Mouse (Mus musculus): ENCODE measurements at regions not wholly inside any gene's neighbourhood (a gene's known extent, or its start where the extent isn't known, plus 50 kb on each side); places are given as distances from the start of the nearest gene placed in this dataset.

GRCm38 (mm10) chr2:30718329-30718675 is 85.2 kb downstream of the 1700001O22Rik start:
- CTCF ChIA-PET, result interaction anchor here (0.8 kb wide), 1 partner anchor 19 kb away, joined by 3 read pairs; no protein-coding TSS in a partner anchor

DNA sequence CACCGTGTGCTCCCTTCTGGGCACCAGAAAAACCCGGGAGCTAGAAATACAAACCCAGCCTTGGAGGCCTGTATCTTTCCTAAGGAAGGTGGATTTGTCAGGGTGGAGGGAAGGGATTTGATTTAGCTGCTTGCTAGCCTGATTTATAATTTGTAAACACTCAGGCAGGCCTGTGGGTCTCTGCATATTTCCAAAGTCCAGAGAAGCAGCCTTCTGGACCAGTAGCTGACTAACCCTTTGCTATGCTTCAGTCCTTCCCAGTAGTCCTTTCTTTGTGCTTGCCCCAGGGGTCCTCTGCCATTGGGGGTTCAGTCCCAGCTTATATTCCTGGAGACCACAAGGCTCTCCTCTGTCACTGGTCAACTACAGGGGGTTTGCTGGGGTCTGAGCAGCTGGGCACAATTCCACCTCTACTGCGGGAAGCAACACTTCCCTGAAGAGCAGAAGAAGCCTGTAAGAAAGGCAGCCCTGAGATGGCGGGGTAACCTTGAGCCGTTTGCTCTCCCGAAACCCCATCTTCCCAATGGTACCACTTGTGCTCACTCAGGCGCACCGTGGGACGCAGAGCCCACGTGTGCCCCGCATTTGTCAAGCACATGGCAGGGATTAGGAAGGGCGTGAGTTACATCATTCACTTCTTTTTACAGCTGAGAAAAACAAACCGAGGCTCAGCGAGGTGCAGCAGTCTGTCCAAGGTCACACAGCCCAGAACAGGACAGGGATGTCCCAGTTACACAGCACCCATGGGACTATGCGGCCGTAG is 85.7 kb downstream of the 1700001O22Rik start:
- CTCF ChIA-PET, result interaction anchor here (0.8 to 0.9 kb wide), 2 partner anchors 9 to 19 kb away, joined by 3 read pairs; no protein-coding TSS in a partner anchor

DNA sequence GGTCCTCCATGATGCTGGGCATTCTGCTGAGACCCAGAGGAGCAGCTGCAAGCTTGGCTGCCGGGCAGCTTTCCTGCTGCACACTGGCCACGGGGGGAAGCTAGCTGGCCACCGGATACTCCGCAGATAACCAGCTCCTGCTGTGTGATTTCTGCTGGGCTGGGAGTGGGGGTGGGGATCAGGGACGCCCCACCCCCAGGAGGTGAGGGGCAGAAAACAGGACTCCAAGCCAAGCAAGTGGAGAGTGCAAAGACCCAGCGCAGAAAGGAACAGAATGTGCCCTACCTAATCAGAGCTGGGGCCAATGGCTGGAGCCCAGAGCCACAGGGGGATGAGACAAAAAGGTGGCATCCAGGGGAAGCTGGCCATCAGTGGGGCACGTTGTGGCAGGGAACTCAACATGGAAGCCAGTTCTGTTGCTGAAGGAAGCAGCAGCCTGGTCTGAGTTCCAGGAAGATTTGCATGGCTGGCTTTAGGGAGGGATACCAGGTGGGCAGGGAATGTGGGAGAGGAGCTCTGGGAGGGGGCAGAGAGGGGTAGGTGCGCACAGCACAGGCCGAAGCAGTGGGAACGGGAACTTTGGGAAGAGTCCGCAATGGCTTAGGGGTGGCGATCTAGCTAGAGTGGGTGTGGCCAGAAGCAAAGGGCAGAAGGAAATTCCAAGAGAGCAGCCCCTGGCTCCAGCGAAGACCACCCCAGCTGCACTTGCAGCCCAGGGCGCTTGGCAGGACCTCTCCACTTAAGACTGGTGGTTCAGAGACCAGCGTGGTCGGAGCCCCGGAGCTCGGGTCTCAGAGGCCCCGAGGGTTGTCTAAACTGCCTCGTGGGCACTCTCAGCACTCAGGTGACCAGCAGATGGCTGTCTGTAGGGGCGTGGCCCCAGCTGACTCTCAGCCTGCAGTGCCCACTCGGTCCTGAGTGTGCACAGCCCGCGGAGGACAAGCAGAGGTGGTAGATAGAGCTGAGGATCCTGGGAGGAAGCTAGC is 86.6 kb downstream of the 1700001O22Rik start:
- CTCF ChIA-PET, result interaction anchor here (0.5 to 0.9 kb wide), 2 partner anchors 8 to 22 kb away, joined by 3 read pairs; no protein-coding TSS in a partner anchor

GRCm38 (mm10) chr2:30715720-30716310 is 87.6 kb downstream of the 1700001O22Rik start:
- CTCF ChIA-PET, result interaction anchor here (0.5 kb wide), 1 partner anchor 21 kb away, joined by 3 read pairs; no protein-coding TSS in a partner anchor

GRCm38 (mm10) chr2:30713535-30713934 is 89.9 kb downstream of the 1700001O22Rik start:
- CTCF ChIA-PET, result no interaction called here

DNA sequence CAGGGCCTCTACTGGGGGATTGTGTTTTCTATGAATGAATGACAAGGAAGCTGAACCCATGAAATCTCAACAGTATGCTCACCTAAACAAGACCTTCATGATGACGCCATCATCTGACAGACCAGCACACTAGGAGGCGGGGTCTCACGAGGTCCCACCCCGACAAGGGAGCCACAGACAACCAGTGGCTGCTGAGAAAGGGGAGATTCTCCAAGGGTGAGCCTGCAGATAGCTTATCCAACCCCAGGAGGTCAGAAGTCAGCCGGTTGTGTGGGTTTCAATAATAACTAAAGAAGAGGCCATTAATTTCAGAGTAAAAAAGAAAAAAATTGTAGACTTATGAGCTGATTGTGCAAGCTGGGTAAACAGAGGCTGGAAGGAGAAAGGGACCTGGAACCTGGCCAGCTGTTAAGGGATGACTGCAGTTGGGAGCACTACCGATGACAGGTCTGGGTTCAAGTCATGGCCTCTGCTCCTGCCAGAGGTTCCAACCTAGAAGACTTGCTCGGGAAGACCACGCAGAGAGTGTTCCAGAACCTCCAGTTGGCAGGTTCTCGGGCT is 90.5 kb downstream of the 1700001O22Rik start:
- CTCF ChIA-PET, result no interaction called here

DNA sequence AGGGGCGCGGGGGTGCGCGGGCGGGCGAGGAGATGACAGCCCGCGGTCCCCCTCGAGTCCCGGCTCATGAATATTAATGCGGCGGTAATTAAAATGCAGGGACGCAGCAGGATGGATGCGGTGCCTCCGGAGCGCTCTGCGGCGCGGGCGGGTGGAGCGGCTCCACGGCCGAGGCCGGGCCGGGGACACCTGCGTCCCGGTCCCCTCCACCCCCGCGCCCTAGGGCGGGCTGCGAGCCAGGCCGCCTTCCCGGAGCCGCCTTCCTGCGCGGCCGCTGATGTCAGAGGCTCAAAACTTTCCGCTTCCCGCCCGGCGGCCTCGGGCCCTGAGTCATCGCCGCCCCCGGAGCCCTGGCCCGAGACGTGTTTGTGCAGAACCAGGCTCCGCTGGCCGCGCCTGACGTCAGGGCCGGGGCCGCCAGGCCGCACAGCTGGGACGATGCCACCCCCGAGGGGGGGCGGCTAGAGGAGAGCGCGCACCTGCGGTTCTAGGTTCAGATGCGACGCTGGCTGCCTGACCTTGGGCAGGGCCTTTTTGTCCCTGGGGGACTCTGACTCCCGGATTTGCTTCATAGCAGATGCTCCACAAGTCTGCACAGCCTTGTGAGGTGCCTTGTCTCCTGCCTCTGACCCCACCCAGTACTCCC is 91.5 kb downstream of the 1700001O22Rik start:
- CTCF ChIA-PET, result no interaction called here

GRCm38 (mm10) chr2:30711476-30711852 is 92.0 kb downstream of the 1700001O22Rik start:
- CTCF ChIA-PET, result no interaction called here

GRCm38 (mm10) chr2:30710895-30711294 is 92.6 kb downstream of the 1700001O22Rik start:
- CTCF ChIA-PET, result no interaction called here

- CTCF ChIA-PET, result interaction anchor here (0.6 to 1.0 kb wide), 2 partner anchors 8 to 121 kb away, joined by 3 read pairs; no protein-coding TSS in a partner anchor
These were observed 94.0 kb downstream of the 1700001O22Rik start for GRCm38 (mm10) chr2:30709386-30709884.

GRCm38 (mm10) chr2:30708762-30709385 is 94.6 kb downstream of the 1700001O22Rik start:
- CTCF ChIA-PET, result interaction anchor here (1.0 to 1.5 kb wide), 2 partner anchors 8 to 18 kb away, joined by 3 to 4 read pairs; no protein-coding TSS in a partner anchor

DNA sequence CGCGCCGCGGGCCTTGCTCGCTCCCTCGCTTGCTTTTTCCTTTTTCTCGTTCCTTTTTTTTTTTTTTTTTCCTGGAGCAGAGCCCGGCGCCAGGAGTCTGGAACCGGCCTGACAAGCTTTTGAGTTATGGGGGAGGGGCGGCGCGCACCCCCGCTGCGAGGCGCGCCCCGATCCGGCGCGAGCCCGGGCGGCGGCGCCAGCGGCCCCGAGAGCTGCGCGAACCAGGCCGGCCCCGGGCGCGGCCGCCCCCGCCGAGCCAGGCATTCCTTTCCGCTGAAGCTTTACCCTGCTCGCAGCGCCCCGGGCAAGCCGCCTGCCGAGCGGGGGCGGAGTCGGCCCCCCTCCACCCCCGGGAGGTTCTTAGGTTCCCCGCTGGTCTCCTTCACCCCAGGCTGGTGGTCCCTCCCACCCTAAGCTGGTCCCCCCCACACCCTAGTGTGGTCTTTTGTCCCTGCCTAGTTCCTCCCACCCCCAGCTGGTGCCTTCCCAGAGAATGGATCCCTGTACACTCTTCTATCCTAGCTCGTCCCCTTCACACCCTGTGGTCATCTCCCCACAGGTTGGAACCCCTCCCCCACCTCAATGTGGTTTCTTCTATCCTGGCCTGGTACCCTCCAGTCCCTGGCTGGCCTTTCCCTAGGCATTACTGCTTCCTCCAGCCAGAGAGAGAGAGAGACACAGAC is 95.3 kb downstream of the 1700001O22Rik start:
- CTCF ChIA-PET, result interaction anchor here (0.7 to 1.5 kb wide), 4 partner anchors 9 to 23 kb away, joined by 3 to 5 read pairs (median 4); no protein-coding TSS in a partner anchor

DNA sequence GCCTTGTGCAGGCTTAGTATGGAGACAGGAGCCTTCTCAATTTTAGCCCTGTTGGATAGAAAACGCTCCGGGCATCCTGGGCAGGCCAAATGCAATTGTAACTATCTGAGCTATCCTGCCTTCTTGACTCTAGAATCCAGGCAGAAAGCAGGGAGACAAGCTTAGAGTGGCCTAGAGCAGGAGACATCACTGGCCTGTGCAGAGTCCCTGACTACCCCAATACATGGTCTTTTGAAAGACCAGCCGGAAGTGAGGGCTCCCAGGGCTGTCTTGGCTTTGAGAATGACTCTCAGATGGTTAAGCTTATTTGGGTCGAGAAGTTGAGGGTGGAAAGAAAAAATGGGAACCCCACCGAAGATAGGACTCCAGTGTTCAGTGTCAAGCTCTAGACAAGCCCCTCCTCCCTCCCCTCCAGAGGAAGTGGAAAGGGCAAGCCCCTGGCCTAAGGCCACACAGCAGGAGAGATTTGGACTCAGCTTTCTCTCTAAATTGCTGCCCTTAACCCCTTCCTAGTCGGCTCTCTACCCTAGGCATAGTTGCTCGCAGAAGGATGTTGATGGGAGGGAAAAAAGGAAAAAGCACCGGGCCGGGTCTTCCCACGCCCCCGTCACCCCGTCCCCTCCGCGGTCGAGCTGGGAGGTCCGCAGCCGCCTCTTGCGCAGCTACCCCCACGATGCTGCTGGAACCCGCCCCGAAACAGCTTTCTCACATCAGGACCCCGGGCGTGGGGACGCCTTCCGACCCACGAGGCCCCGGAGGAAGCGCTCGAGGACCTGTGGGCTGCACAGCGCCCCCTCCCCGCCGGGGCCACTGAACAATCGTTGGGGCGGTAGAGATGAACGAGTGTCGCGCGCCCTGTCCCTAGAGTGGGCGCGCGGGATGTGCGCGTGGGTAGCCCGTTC is 96.1 kb downstream of the 1700001O22Rik start:
- CTCF ChIA-PET, result interaction anchor here (0.6 to 1.5 kb wide), 4 partner anchors 15 to 96 kb away, joined by 3 to 5 read pairs (median 4); no protein-coding TSS in a partner anchor

GRCm38 (mm10) chr2:30706036-30706435 is 97.4 kb downstream of the 1700001O22Rik start:
- CTCF ChIA-PET, result interaction anchor here (0.6 kb wide), 1 partner anchor 14 kb away, joined by 3 read pairs; no protein-coding TSS in a partner anchor

- CTCF ChIA-PET, result no interaction called here
These were observed 100.2 kb downstream of the 1700001O22Rik start for GRCm38 (mm10) chr2:30703308-30703707.

- CTCF ChIA-PET, result no interaction called here
These were observed 100.8 kb downstream of the 1700001O22Rik start for GRCm38 (mm10) chr2:30702711-30703110.

DNA sequence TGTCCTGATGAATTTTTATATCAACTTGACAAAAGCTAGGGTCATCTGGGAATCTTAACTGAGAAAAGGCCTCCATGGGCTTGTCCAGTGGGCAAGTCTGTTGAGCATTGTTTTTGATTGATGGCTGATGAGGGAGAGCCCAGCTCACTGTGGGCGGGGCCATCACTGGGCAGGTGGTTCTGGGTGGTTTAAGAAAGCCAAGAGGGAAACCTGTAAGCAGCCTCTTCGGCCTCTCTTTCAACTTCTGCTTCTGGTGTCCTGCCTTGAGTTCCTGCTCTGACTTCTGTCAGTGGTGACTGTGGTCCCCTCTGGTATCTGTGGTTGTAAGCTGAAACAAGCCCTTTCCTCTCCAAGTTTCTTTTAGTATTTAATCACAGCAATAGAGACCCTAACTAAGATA is 102.6 kb downstream of the 1700001O22Rik start:
- CTCF ChIA-PET, result interaction anchor here (0.6 to 0.7 kb wide), 2 partner anchors 84 to 94 kb away, joined by 3 to 5 read pairs; no protein-coding TSS in a partner anchor

- CTCF ChIA-PET, result interaction anchor here (0.6 to 0.7 kb wide), 2 partner anchors 84 to 93 kb away, joined by 3 to 5 read pairs; no protein-coding TSS in a partner anchor
These were observed 103.0 kb downstream of the 1700001O22Rik start for GRCm38 (mm10) chr2:30700471-30700870.
